Mouse (Mus musculus): Measurements from ENCODE around the gene Tapt1. TPM values are rescaled to one million over a fixed set of nuclear protein-coding genes. Genes with fewer than 3 reads are reported as not detected.

The Tapt1 gene
- polyA plus RNA-seq, 1 experiment from 2014 or later, result 35.8 TPM

- Histone ChIP-seq H3K4me1 (0 out of 2 replicates have a peak, but pooled peaks cover 2% of the 10 kb centered on the region), H3K27ac (no peak overlapping the region), H3K9ac (no peak overlapping the region), H3K4me3 (no peak overlapping the region), H3K9me3 (no peaks in the 10 kb centered on the region), H3K27me3 (no peaks in the 10 kb centered on the region), H3K36me3 (peaks cover 16% of the 10 kb centered on the region), H3K4me2 (no peak overlapping the region)
- ATAC-seq (ENCODE audit: borderline replicate concordance, extremely low read depth, low FRiP score, low TSS enrichment), result no peak
- WGBS, result 61% methylated on average over 2 of the region's 2 CpGs
Measured at GRCm38 (mm10) chr5:44214025-44214424, 12.4 kb downstream of the Tapt1 start.

DNA sequence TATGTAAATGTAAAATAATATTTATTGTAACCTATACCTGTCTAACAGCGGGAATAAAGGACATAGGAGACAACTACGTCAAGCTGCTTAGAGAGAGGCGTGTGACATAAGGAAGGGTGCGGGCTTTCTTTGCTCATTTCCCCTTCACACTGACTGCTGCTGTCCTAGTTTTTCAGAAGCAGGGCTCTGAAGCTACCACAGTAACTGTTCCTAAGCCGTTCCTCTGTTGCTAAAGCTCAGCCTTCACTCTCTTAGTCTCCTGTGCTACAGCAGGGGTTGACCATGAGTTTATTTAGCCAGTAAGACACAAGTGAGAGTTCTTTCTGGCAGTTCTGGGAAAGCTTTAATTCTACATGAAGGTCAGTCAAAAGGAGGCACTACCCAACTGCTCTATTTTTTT, 13.0 kb downstream of the Tapt1 start:
- ATAC-seq (ENCODE audit: borderline replicate concordance, extremely low read depth, low FRiP score, low TSS enrichment), result no peak
- WGBS, result 89% methylated on average over 5 of the region's 5 CpGs
- Histone ChIP-seq H3K36me3 (peaks cover 16% of the 10 kb centered on the region), H3K4me2 (no peak overlapping the region), H3K9ac (no peak overlapping the region), H3K9me3 (no peaks in the 10 kb centered on the region), H3K27ac (no peak overlapping the region), H3K4me1 (0 out of 2 replicates have a peak, but pooled peaks cover 2% of the 10 kb centered on the region), H3K27me3 (no peaks in the 10 kb centered on the region), H3K4me3 (no peak overlapping the region)

GRCm38 (mm10) chr5:44211818-44212465, 14.5 kb downstream of the Tapt1 start:
- Histone ChIP-seq H3K4me2 (no peak overlapping the region), H3K4me1 (0 out of 2 replicates have a peak, but pooled peaks cover 2% of the 10 kb centered on the region), H3K9ac (no peak overlapping the region), H3K36me3 (peaks cover 16% of the 10 kb centered on the region), H3K27ac (no peak overlapping the region), H3K9me3 (no peaks in the 10 kb centered on the region), H3K4me3 (no peak overlapping the region), H3K27me3 (no peaks in the 10 kb centered on the region)
- WGBS, result 74% methylated on average over 6 of the region's 6 CpGs
- ATAC-seq (ENCODE audit: borderline replicate concordance, extremely low read depth, low FRiP score, low TSS enrichment), result no peak

DNA sequence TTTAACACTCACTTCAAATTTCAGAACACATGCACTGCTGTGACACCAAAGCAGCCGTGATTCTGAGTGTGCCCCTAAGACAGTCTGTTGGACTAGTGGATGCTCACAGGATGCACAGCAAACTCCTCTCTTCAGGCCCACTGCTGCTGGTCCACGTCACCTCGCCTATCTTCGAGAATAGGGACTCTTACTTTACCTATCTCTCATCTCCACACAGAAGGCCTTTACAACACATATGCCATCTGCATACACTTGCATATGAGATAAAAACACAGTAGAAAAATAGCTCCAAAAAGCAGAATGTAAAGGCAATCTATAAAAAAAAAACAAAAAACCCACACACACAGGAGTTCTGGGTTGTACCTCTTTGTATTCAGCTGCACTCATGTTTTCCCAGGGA, 19.1 kb downstream of the Tapt1 start:
- Histone ChIP-seq H3K4me1 (0 out of 2 replicates have a peak, but pooled peaks cover 2% of the 10 kb centered on the region), H3K36me3 (peaks cover 5% of the 10 kb centered on the region; the same call in 1 of the 2 replicates), H3K27ac (no peak overlapping the region), H3K4me2 (no peak overlapping the region), H3K9me3 (no peaks in the 10 kb centered on the region), H3K27me3 (no peaks in the 10 kb centered on the region), H3K4me3 (no peak overlapping the region), H3K9ac (no peak overlapping the region)
- 80% methylated on average over 4 of the region's 4 CpGs for WGBS
- no peak for ATAC-seq (ENCODE audit: borderline replicate concordance, extremely low read depth, low FRiP score, low TSS enrichment)

DNA sequence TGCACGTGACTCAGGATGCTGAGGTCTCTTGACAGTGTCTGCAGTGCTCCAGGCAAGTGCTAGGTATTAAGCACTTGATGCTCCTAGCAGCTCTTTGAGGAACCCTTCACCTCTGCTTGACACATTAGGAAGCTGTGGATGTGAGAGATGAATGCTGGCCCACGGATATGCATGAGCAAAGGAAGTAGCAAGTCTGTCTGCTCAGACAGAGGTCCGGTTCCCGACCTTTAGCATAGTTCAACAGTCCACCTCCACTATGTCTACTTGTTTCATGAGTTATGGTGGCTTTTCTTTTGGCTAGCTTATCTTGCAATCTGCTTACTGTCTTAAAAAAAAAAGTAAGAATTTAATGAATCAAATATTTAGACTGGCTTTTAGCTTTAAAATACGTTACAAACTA, 19.8 kb downstream of the Tapt1 start:
- Histone ChIP-seq H3K27me3 (no peaks in the 10 kb centered on the region), H3K36me3 (peaks cover 5% of the 10 kb centered on the region; the same call in 1 of the 2 replicates), H3K4me3 (no peak overlapping the region), H3K9ac (no peak overlapping the region), H3K9me3 (no peaks in the 10 kb centered on the region), H3K4me2 (no peak overlapping the region), H3K4me1 (0 out of 2 replicates have a peak, but pooled peaks cover 2% of the 10 kb centered on the region), H3K27ac (no peak overlapping the region)
- no peak for ATAC-seq (ENCODE audit: borderline replicate concordance, extremely low read depth, low FRiP score, low TSS enrichment)
- WGBS, result 68% methylated on average over 5 of the region's 5 CpGs

DNA sequence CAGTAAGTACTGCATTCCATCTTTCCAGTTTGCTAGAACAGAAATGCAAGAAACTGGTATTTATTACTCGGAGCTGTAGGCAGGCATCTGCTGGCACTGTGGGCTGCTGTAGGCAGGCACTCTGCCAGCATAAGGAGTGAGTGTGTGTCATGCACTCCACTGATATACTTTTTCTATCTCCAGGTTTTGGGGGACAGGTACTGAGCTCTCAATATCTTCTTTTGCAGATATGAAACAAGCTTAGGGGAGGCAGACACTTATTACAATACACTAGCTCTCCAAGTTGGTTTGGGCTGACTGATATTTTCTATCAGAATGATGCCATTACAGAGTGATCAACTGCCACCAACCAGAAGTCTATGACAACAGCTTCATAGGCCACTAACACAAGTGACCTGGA, 23.0 kb downstream of the Tapt1 start:
- H3K36me3 ChIP-seq, result peaks cover 8% of the 10 kb centered on the region; the same call in 1 of the 2 replicates
- no peaks in the 10 kb centered on the region for H3K4me1 ChIP-seq
- no peak overlapping the region for H3K4me2 ChIP-seq
- H3K27me3 ChIP-seq, result no peaks in the 10 kb centered on the region
- no peak overlapping the region for H3K9ac ChIP-seq
- WGBS, result 50% methylated on average over 1 of the region's 1 CpGs
- ATAC-seq (ENCODE audit: borderline replicate concordance, extremely low read depth, low FRiP score, low TSS enrichment), result no peak
- no peaks in the 10 kb centered on the region for H3K9me3 ChIP-seq
- H3K4me3 ChIP-seq, result no peak overlapping the region
- no peak overlapping the region for H3K27ac ChIP-seq

DNA sequence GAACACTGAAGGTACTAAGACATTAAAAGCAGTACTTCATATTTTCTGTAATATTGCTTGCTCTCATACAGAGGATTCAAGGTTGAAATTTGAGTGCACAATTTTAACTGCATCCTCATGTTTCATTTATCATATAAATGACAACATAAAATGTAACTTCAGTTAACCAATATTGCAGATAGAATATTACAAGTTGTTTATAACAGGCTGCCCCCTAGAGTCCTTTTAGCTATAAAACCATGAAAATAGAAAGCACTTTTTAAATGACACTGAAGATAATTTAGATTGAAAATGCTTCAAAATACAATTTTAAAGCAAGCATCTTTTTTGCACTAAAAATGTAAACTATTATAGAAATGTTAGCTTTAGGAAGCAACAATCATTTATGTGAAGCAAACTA, 24.8 kb downstream of the Tapt1 start:
- no peak overlapping the region for H3K4me3 ChIP-seq
- no peak overlapping the region for H3K4me2 ChIP-seq
- no peak overlapping the region for H3K9ac ChIP-seq
- peaks cover 8% of the 10 kb centered on the region; the same call in 1 of the 2 replicates for H3K36me3 ChIP-seq
- ATAC-seq (ENCODE audit: borderline replicate concordance, extremely low read depth, low FRiP score, low TSS enrichment), result no peak
- H3K27me3 ChIP-seq, result no peaks in the 10 kb centered on the region
- no peaks in the 10 kb centered on the region for H3K4me1 ChIP-seq
- H3K9me3 ChIP-seq, result no peaks in the 10 kb centered on the region
- no peak overlapping the region for H3K27ac ChIP-seq

DNA sequence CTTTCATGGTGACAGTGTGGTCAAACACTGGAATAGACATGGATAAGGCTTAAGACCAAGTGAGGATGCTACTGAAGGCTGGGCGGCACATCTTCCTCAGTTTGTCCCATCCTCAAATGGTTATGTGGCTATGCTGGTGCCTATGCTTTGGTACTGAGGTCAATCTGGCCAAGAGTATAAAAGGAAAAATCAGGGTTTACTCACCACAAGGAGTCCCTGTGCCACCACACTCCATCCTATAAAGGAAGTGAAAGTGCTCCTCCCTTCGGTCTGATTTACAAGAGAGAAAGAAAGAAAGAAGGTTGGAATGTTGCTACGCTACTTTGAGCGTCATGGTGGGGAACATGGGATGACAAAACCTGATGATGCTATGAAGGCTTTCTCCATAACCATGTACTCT, 27.3 kb downstream of the Tapt1 start:
- H3K9ac ChIP-seq, result no peak overlapping the region
- no peak overlapping the region for H3K4me3 ChIP-seq
- no peak overlapping the region for H3K4me2 ChIP-seq
- no peaks in the 10 kb centered on the region for H3K27me3 ChIP-seq
- no peak overlapping the region for H3K27ac ChIP-seq
- H3K9me3 ChIP-seq, result no peaks in the 10 kb centered on the region
- H3K36me3 ChIP-seq, result peaks cover 3% of the 10 kb centered on the region; the same call in 1 of the 2 replicates
- no peaks in the 10 kb centered on the region for H3K4me1 ChIP-seq
- ATAC-seq (ENCODE audit: borderline replicate concordance, extremely low read depth, low FRiP score, low TSS enrichment), result no peak
- 90% methylated on average over 4 of the region's 4 CpGs for WGBS

DNA sequence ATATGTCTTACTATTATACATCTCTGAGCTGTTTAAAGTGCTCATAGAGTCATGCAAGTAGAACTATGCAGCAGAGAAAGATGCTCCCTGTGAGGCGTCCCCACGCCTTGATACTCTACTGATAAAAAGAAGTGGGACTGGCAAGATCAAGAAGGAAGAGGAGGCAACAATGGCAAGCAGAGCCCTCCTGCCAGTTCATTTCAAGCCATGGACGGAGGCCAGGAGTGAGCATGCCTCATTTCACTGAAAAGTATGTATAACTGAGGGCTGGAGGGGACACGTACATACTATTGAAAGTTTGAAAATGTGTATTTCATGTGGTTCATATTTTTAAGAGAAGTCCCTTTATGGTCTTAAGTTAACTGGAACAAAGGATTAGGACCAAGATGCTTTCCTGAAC, 28.0 kb downstream of the Tapt1 start:
- peaks cover 7% of the 10 kb centered on the region; the same call in 1 of the 2 replicates for H3K36me3 ChIP-seq
- H3K27ac ChIP-seq, result no peak overlapping the region
- WGBS, result 82% methylated on average over 4 of the region's 4 CpGs
- no peak overlapping the region for H3K9ac ChIP-seq
- no peaks in the 10 kb centered on the region for H3K4me1 ChIP-seq
- no peak overlapping the region for H3K4me3 ChIP-seq
- H3K4me2 ChIP-seq, result no peak overlapping the region
- H3K27me3 ChIP-seq, result no peaks in the 10 kb centered on the region
- ATAC-seq (ENCODE audit: borderline replicate concordance, extremely low read depth, low FRiP score, low TSS enrichment), result no peak
- H3K9me3 ChIP-seq, result no peaks in the 10 kb centered on the region

DNA sequence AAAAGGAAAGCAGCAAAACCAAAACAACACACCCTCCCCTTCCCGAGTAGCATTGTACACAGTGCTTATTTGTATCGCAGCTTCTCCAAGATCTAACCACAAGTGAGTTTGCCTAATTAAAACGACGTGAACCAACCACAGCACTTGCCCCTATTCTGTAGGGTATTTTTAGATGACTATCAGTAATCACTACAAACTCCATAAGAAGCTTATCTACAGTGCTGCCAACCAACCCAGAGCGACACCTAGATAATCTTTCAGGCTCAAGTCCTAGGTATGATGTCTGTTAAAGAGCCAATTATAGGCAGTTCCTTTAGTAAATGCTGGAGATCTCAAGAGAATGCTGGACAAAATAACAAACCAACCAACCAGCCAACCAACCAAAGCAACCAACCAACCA, 28.6 kb downstream of the Tapt1 start:
- no peak for ATAC-seq (ENCODE audit: borderline replicate concordance, extremely low read depth, low FRiP score, low TSS enrichment)
- H3K9ac ChIP-seq, result no peak overlapping the region
- no peaks in the 10 kb centered on the region for H3K9me3 ChIP-seq
- no peaks in the 10 kb centered on the region for H3K27me3 ChIP-seq
- no peak overlapping the region for H3K27ac ChIP-seq
- H3K4me2 ChIP-seq, result no peak overlapping the region
- H3K4me3 ChIP-seq, result no peak overlapping the region
- 80% methylated on average over 5 of the region's 5 CpGs for WGBS
- H3K4me1 ChIP-seq, result no peaks in the 10 kb centered on the region
- peaks cover 13% of the 10 kb centered on the region for H3K36me3 ChIP-seq

DNA sequence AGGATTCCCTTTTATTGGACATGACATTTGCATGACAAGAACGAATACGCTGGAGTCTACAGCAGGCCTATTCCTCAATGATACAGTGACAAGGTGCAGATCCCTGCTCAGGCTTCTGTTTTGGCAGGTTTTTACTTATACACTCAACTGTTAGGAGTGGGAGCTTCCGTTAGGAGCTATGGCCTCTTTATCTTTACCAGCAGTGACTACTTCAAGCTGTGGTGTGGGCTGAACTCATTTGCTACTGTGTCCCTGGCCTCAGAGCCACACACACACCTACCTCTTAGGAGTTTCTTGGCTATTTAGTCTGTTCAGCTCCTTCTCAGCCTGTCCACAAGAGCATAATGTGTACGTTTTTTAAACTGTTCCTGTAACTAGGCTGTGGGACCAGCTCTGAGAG, 30.3 kb downstream of the Tapt1 start:
- Histone ChIP-seq H3K4me3 (no peak overlapping the region), H3K27ac (no peak overlapping the region), H3K9me3 (no peaks in the 10 kb centered on the region), H3K27me3 (no peaks in the 10 kb centered on the region), H3K9ac (no peak overlapping the region), H3K4me2 (no peak overlapping the region), H3K36me3 (peaks cover 13% of the 10 kb centered on the region), H3K4me1 (no peaks in the 10 kb centered on the region)
- WGBS, result 83% methylated on average over 4 of the region's 4 CpGs
- ATAC-seq (ENCODE audit: borderline replicate concordance, extremely low read depth, low FRiP score, low TSS enrichment), result no peak

- no peak overlapping the region for H3K27ac ChIP-seq
- H3K4me3 ChIP-seq, result no peak overlapping the region
- H3K9me3 ChIP-seq, result no peaks in the 10 kb centered on the region
- H3K36me3 ChIP-seq, result peaks cover 66% of the 10 kb centered on the region
- H3K4me1 ChIP-seq, result no peaks in the 10 kb centered on the region
- H3K4me2 ChIP-seq, result no peak overlapping the region
- H3K9ac ChIP-seq, result no peak overlapping the region
- no peak for ATAC-seq (ENCODE audit: borderline replicate concordance, extremely low read depth, low FRiP score, low TSS enrichment)
- H3K27me3 ChIP-seq, result no peaks in the 10 kb centered on the region
Measured at GRCm38 (mm10) chr5:44187370-44187769, 39.1 kb downstream of the Tapt1 start.

GRCm38 (mm10) chr5:44181669-44182068, 44.8 kb downstream of the Tapt1 start:
- Histone ChIP-seq H3K27ac (no peak overlapping the region), H3K9ac (no peak overlapping the region), H3K4me2 (no peak overlapping the region), H3K4me3 (no peak overlapping the region), H3K36me3 (peaks cover 54% of the 10 kb centered on the region), H3K27me3 (no peaks in the 10 kb centered on the region), H3K4me1 (0 out of 2 replicates have a peak, but pooled peaks cover 3% of the 10 kb centered on the region), H3K9me3 (no peaks in the 10 kb centered on the region)
- peak; percentile 84 for ATAC-seq (ENCODE audit: borderline replicate concordance, extremely low read depth, low FRiP score, low TSS enrichment)
- WGBS, result 60% methylated on average over 3 of the region's 3 CpGs
